Mouse (Mus musculus): ENCODE results near the gene Tcf7l2. TPM values are rescaled to one million over a fixed set of nuclear protein-coding genes. Genes with fewer than 3 reads are reported as not detected.

Gene Tcf7l2
- polyA plus RNA-seq, 1 experiment from 2014 or later, result 61.7 TPM

- Histone ChIP-seq H3K9me3 (replicated peaks) (no peaks in the 10 kb centered on the region), H3K4me3 (replicated peaks) (no peak overlapping the region), H3K4me1 (peaks cover 15% of the 10 kb centered on the region), H3K9ac (no peak overlapping the region), H3K27ac (no peak overlapping the region), H3K27me3 (no peaks in the 10 kb centered on the region), H3K4me2 (peak overlapping the region; percentile 42), H3K36me3 (no peaks in the 10 kb centered on the region)
- ATAC-seq (replicated peaks; ENCODE audit: low FRiP score), result peak; percentile 87
- WGBS, result 48% methylated on average over 16 of the region's 16 CpGs
Observed at GRCm38 (mm10) chr19:55941253-55942125, 199.9 kb downstream of the Tcf7l2 start.

GRCm38 (mm10) chr19:55951397-55951796 lies 209.8 kb downstream of the Tcf7l2 start:
- H3K9ac ChIP-seq, result no peak overlapping the region
- no peaks in the 10 kb centered on the region for H3K36me3 ChIP-seq
- H3K4me1 ChIP-seq, result peaks cover 4% of the 10 kb centered on the region; the same call in 1 of the 2 replicates
- no peak overlapping the region for H3K4me3 ChIP-seq (replicated peaks)
- H3K27me3 ChIP-seq, result no peaks in the 10 kb centered on the region
- no peak overlapping the region for H3K4me2 ChIP-seq
- no peak overlapping the region for H3K27ac ChIP-seq
- ATAC-seq (replicated peaks; ENCODE audit: low FRiP score), result no peak
- H3K9me3 ChIP-seq (replicated peaks), result no peaks in the 10 kb centered on the region
- WGBS, result 85% methylated on average over 5 of the region's 5 CpGs

- H3K4me3 ChIP-seq (replicated peaks), result no peak overlapping the region
- ATAC-seq (replicated peaks; ENCODE audit: low FRiP score), result no peak
- H3K9ac ChIP-seq, result no peak overlapping the region
- H3K27ac ChIP-seq, result no peak overlapping the region
- no peaks in the 10 kb centered on the region for H3K27me3 ChIP-seq
- peaks cover 4% of the 10 kb centered on the region; the same call in 1 of the 2 replicates for H3K4me1 ChIP-seq
- no peaks in the 10 kb centered on the region for H3K36me3 ChIP-seq
- 49% methylated on average over 3 of the region's 3 CpGs for WGBS
- no peaks in the 10 kb centered on the region for H3K9me3 ChIP-seq (replicated peaks)
- no peak overlapping the region for H3K4me2 ChIP-seq
Observed at GRCm38 (mm10) chr19:55953207-55953606, 211.6 kb downstream of the Tcf7l2 start.

- H3K4me1 ChIP-seq, result peaks cover 4% of the 10 kb centered on the region; the same call in 1 of the 2 replicates
- no peaks in the 10 kb centered on the region for H3K27me3 ChIP-seq
- ATAC-seq (replicated peaks; ENCODE audit: low FRiP score), result no peak
- no peaks in the 10 kb centered on the region for H3K9me3 ChIP-seq (replicated peaks)
- 85% methylated on average over 3 of the region's 3 CpGs for WGBS
- H3K4me3 ChIP-seq (replicated peaks), result no peak overlapping the region
- H3K4me2 ChIP-seq, result no peak overlapping the region
- H3K36me3 ChIP-seq, result no peaks in the 10 kb centered on the region
- no peak overlapping the region for H3K9ac ChIP-seq
- no peak overlapping the region for H3K27ac ChIP-seq
Observed at GRCm38 (mm10) chr19:55955126-55955525, 213.5 kb downstream of the Tcf7l2 start.

- H3K36me3 ChIP-seq, result no peaks in the 10 kb centered on the region
- no peak overlapping the region for H3K9ac ChIP-seq
- H3K27ac ChIP-seq, result no peak overlapping the region
- no peaks in the 10 kb centered on the region for H3K27me3 ChIP-seq
- peaks cover 4% of the 10 kb centered on the region; the same call in 1 of the 2 replicates for H3K4me1 ChIP-seq
- 80% methylated on average over 6 of the region's 6 CpGs for WGBS
- no peak for ATAC-seq (replicated peaks; ENCODE audit: low FRiP score)
- no peaks in the 10 kb centered on the region for H3K9me3 ChIP-seq (replicated peaks)
- H3K4me3 ChIP-seq (replicated peaks), result no peak overlapping the region
- no peak overlapping the region for H3K4me2 ChIP-seq
Observed at GRCm38 (mm10) chr19:55956745-55957144, 215.1 kb downstream of the Tcf7l2 start.

GRCm38 (mm10) chr19:55964421-55964820 lies 222.8 kb downstream of the Tcf7l2 start:
- no peak overlapping the region for H3K9ac ChIP-seq
- no peak for ATAC-seq (replicated peaks; ENCODE audit: low FRiP score)
- no peaks in the 10 kb centered on the region for H3K27me3 ChIP-seq
- H3K27ac ChIP-seq, result no peak overlapping the region
- WGBS, result 96% methylated on average over 3 of the region's 3 CpGs
- H3K4me3 ChIP-seq (replicated peaks), result no peak overlapping the region
- no peaks in the 10 kb centered on the region for H3K4me1 ChIP-seq
- H3K4me2 ChIP-seq, result no peak overlapping the region
- no peaks in the 10 kb centered on the region for H3K36me3 ChIP-seq
- no peaks in the 10 kb centered on the region for H3K9me3 ChIP-seq (replicated peaks)

- H3K4me2 ChIP-seq, result no peak overlapping the region
- peaks cover 11% of the 10 kb centered on the region for H3K4me1 ChIP-seq
- H3K27ac ChIP-seq, result no peak overlapping the region
- no peak overlapping the region for H3K4me3 ChIP-seq (replicated peaks)
- WGBS, result 30% methylated on average over 7 of the region's 7 CpGs
- no peaks in the 10 kb centered on the region for H3K36me3 ChIP-seq
- H3K27me3 ChIP-seq, result no peaks in the 10 kb centered on the region
- no peaks in the 10 kb centered on the region for H3K9me3 ChIP-seq (replicated peaks)
- ATAC-seq (replicated peaks; ENCODE audit: low FRiP score), result no peak
- no peak overlapping the region for H3K9ac ChIP-seq
Observed at GRCm38 (mm10) chr19:55966066-55966465, 224.4 kb downstream of the Tcf7l2 start.

GRCm38 (mm10) chr19:55969929-55970531 lies 228.4 kb downstream of the Tcf7l2 start:
- Histone ChIP-seq H3K36me3 (no peaks in the 10 kb centered on the region), H3K4me1 (peaks cover 11% of the 10 kb centered on the region), H3K4me2 (no peak overlapping the region), H3K4me3 (replicated peaks) (no peak overlapping the region), H3K9me3 (replicated peaks) (no peaks in the 10 kb centered on the region), H3K9ac (no peak overlapping the region), H3K27me3 (no peaks in the 10 kb centered on the region), H3K27ac (peak overlapping the region; percentile 1; the same call in 1 of the 2 replicates)
- no peak for ATAC-seq (replicated peaks; ENCODE audit: low FRiP score)
- 32% methylated on average over 14 of the region's 14 CpGs for WGBS

GRCm38 (mm10) chr19:55976073-55976472 lies 234.5 kb downstream of the Tcf7l2 start:
- Histone ChIP-seq H3K4me3 (replicated peaks) (no peak overlapping the region), H3K36me3 (no peaks in the 10 kb centered on the region), H3K9me3 (replicated peaks) (no peaks in the 10 kb centered on the region), H3K27me3 (no peaks in the 10 kb centered on the region), H3K4me2 (no peak overlapping the region), H3K9ac (no peak overlapping the region), H3K4me1 (no peaks in the 10 kb centered on the region), H3K27ac (no peak overlapping the region)
- 93% methylated on average over 9 of the region's 9 CpGs for WGBS
- no peak for ATAC-seq (replicated peaks; ENCODE audit: low FRiP score)

Data from kidney, embryonic 15.5 days (tissue).